Mouse (Mus musculus) G1E (cell line): ENCODE results near the gene Nlgn1.

ENCODE experiments used
- CTCF ChIP-seq: IDR thresholded peaks from 2 replicates; pipeline ENCODE4 v1.5.1; 2012; ENCODE audit warnings: low read depth, low read length, inconsistent platforms, mixed read lengths
- GATA2 ChIP-seq: IDR thresholded peaks from 2 replicates; pipeline ENCODE4 v1.6.1; 2012; ENCODE audit warnings: low read depth, low read length, inconsistent platforms, borderline replicate concordance

DNA sequence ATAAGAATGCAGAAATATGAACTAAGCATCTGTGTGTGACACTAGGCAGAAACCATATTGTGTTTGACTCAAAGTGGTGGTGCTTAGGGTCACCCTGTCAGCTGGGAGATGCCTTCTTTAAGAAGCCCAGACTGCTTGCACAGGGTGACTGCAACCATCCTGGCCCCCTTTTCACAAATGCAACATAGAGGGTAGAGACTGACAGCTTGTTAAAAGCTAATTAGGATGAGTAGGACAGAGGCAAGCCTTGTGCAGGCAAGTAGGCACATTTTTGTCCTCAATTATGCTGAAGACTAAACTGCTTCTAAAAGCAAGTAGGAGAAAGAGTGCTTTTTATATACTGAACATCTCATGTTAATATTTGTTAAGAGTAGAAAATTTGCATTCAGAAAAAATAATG is 558.8 kb downstream of the Nlgn1 start:
- TF ChIP-seq CTCF (no peak), GATA2 (no peak)
